Mouse (Mus musculus) layer of hippocampus, adult 2 months (tissue): ENCODE data around the gene Cbfa2t2. TPM values are rescaled to one million over a fixed set of nuclear protein-coding genes. Genes with fewer than 3 reads are reported as not detected.
"Not testable (repeated sequence)": the region's sequence is repeated elsewhere in the genome, so short reads cannot be mapped to it uniquely, and the experiment has no call there.

ENCODE experiments used
- DNase-seq, 2 experiments: peaks; one replicate each; pipeline ENCODE4 v3.0.0; 2022; ENCODE audit warnings: low spot score in 2 of 2
- H3K27ac ChIP-seq: fragments of 200-600 bp; 2 replicates; pipeline ENCODE4 v1.8.1; 2022
- H3K4me3 ChIP-seq: fragments of 200-600 bp; 2 replicates; pipeline ENCODE4 v1.8.1; 2022; ENCODE audit warnings: mild to moderate bottlenecking
- CTCF ChIP-seq: fragments of 200-600 bp; conservative IDR thresholded peaks from 2 replicates; pipeline ENCODE4 v1.8.1; 2022; ENCODE audit warnings: antibody characterized with exemption, mild to moderate bottlenecking, moderate library complexity
- total RNA-seq, 2 experiments: library from RNA; stranded (reverse); gene quantifications; 2 replicates each; pipeline ENCODE4 v1.2.3; 2021

Cbfa2t2 gene
- total RNA-seq, 2 experiments from 2014 or later, result 55.1 to 55.8 TPM

DNA sequence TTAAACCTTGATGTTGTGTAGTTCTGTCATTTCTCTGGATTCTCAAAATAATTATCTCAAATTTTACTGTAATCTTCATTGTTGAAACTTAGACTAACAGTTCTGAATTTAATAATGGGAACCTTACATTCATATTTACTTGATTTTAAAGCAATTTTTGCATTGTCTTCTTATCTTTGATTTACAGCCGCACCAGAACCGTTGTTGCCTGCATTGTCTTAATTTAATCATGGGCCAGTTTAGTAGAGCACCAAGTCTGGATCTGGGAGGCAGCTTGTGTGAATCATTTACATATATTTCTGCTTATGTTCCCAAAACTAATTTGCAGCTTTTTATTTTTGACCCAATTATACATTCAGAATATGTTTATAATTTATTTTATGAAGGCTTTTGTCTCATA, 23.0 kb downstream of the Cbfa2t2 start:
- H3K4me3 ChIP-seq, result no peak overlapping the region; the same call in 1 of the 2 replicates
- DNase-seq, result no peak
- peak overlapping the region; percentile 62 for H3K27ac ChIP-seq
- no peak for TF ChIP-seq CTCF

DNA sequence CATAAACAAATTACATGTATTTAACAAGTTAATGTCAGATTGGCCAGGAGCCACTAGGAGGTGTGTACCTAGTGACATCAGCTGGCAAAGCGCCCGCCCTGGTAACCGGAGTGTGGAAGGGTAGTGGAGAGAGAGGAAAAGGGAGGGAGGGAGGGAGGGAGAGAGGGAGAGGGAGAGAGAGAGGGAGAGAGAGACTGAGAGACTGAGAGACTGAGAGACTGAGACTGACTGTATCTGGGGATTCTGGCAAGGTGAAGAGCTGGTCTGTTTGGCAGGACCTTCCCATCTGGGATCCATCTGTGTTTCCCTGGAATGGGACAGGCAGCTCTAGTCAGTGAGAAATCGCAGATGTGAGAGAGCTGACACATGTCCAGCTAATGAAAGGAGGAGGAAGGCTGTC, 23.6 kb downstream of the Cbfa2t2 start:
- Histone ChIP-seq H3K27ac (peak overlapping the region; percentile 62), H3K4me3 (peak overlapping the region; percentile 4; the same call in 1 of the 2 replicates)
- no peak for TF ChIP-seq CTCF
- DNase-seq, result peak; percentile 72

DNA sequence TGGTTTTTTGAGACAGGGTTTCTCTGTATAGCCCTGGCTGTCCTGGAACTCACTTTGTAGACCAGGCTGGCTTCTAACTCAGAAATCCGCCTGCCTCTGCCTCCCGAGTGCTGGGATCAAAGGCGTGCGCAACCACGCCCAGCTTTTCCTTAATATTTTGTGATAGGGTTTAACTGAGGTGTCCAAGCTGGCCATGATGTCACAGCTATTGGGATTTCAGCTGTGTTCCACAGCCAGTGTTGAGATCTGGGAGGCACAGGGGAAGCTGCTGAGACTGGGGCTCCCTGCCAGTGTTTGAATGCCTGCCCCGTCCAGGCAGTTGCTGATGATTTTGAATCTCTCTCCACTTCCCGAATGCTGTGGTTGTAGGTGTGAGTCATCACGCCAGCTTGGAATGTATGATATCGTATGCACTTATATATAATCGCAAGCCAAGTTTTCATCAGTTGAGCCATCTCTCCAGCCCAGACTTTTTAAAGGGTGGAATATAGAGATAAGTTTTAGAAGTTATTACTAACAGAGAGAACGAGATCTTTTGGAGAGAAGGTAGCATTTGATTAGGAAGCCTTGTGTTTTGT, 27.4 kb downstream of the Cbfa2t2 start:
- H3K4me3 ChIP-seq, result no peak overlapping the region
- no peak for TF ChIP-seq CTCF
- H3K27ac ChIP-seq, result no peak overlapping the region; the same call in 1 of the 2 replicates
- DNase-seq, result peak in 1 of 2 experiments; percentile 18

DNA sequence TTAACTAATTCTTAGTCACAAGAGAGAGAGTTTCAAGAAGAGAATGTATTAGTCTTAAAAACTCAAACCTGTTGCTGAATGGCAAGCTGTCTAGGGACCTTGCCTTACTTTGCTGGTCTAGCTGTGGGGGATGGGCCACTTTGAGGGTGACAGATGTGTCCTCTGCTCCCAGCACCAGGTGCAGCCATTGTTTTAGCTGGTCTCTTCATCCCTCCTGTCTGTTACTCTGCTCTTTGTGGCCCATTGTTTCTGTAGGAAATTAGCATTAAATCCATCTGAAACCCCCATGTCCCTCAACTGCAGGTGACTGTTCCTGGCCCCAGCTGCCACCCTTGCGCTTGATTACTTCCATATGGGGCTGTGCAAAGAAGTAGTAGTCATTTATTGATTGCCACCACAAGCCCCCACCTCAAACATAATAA, 29.6 kb downstream of the Cbfa2t2 start:
- TF ChIP-seq CTCF, result no peak
- no peak for DNase-seq
- no peak overlapping the region for H3K27ac ChIP-seq
- H3K4me3 ChIP-seq, result no peak overlapping the region

DNA sequence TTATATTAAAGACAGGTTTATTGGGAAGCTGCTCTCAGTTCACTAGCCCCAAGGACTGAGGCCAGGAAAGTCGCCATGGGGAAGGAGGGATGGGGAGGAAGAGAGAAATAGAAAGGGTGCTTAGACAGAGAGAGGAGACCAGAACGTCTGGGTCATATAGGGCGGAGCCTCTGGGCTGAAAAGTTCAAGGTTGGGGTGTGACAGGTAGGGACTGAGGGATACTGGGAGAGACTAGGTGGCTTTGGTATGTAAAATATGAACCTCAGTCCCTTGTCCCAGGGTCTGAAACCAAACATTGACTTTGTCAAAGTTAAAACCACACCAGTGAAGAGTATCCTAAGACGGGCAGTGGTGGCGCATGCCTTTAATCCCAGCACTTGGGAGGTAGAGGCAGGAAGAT, 30.9 kb downstream of the Cbfa2t2 start:
- no peak for TF ChIP-seq CTCF
- DNase-seq, result no peak

DNA sequence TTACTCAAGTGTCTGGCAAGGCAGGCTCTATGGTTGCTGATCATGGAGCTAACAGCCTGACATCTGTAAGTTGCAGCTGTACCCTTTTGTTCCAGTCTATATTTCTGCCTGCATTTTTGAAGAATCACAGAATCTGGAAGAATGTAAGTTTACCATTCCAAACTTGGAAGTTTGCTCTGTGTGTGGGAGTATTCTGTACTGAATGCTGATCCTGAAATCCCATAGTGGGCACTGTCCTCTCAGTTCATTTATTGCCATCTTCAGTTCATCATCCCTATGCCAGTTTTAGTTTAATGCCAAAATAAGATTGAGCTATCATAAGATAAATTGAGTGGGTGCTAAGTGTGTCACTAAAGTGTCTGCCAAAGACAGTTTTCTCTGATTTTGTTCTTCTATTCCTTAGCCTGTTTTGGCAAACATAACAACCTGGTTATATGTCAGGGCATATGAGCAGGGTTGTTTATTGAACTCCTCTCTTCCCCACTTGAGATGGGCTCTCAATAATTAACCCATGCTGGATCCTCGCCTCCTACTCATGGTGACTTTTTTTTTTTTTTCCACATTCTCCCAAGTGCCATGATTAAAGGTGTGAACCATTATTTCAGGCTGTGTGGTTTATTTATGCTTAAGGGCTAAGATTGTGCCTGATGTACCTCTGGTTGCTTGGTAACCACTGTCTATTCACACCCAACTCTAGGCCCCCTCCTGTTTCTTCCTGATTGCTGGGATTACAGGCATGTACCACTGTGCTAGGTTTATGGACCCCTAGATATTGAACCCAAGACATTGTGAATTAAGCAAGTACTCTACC, 38.2 kb downstream of the Cbfa2t2 start:
- Histone ChIP-seq H3K4me3 (no peak overlapping the region), H3K27ac (no peak overlapping the region)
- TF ChIP-seq CTCF, result no peak
- DNase-seq, result no peak

More for the DNA sequence above, 30.9 kb downstream of the Cbfa2t2 start:
- Histone ChIP-seq H3K27ac (no peak overlapping the region), H3K4me3 (no peak overlapping the region)

DNA sequence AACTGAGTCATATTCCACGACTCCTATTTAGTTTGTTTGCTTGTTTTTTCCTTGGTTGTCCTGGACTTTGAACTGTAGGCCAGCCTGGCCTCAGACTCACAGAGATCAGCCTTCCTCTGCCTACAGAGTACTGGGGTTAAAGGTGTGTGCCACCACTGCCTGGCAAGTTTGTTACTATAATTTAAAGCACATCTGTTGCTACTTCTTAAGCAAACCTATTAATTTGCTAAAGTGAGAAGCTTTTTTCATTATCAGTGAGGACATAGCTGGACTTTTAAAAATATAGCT, 38.7 kb downstream of the Cbfa2t2 start:
- Histone ChIP-seq H3K4me3 (no peak overlapping the region), H3K27ac (no peak overlapping the region)
- no peak for TF ChIP-seq CTCF
- no peak for DNase-seq

DNA sequence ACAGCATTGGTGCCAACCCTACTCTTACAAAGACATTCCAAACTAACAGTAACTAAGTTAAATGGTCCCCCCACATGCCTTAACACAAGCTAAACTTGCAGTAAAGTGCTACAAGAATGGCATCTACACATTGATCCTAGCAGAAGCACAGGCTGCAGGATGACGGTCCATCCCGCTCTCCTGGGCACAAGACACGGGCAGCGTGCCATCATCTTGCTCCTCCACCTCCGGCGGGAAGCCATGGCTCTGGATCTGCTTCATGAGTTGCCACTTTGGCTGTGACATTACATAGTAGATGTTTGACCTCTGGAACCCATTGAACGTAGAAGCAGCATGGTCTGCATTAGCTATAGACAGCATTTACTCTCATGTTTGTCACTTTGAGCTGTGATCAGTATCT, 39.6 kb downstream of the Cbfa2t2 start:
- Histone ChIP-seq H3K4me3 (no peak overlapping the region), H3K27ac (no peak overlapping the region)
- no peak for TF ChIP-seq CTCF
- no peak for DNase-seq

DNA sequence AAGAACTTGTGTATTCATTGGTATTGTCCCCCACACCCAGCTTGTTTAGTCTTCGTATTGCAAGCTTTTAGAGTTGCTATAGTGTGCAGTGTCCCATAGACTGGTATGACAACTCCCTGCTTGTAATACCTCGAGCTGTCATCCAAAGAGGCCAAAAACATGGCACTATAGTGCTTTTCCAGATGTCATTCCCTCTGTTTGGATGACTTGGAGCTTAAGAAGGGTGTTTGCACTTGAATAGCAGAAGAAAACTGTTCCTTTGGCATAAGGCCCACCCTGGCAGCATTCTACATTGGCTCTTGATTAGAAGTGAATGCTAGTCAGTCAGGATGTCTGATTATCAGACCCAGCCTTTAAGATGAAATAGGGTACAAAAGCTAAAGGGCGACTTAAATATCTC, 40.7 kb downstream of the Cbfa2t2 start:
- 0 out of 2 replicates have a peak overlapping the region, but pooled peaks have one; percentile 15 for H3K27ac ChIP-seq
- TF ChIP-seq CTCF, result no peak
- H3K4me3 ChIP-seq, result no peak overlapping the region
- DNase-seq, result peak in 1 of 2 experiments; percentile 34

DNA sequence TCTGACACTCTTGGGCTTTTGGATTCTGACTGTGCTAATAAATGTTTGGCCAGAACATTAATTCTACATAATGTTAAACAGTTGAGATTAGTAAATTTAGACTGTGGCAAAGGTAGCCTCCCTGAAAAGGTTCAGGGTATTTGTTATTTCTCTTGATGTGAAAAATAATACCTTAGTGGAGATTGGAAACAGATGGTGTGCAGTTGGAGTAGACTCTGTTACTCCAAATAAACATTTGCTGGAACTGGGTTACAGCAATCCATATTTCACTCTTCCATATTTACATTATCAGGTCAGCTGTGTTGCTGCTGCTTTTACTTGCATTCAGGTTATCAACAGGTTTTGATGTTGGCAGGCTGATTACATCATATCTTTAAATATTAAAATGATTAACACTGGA, 55.5 kb downstream of the Cbfa2t2 start:
- Histone ChIP-seq H3K4me3 (no peak overlapping the region), H3K27ac (peak overlapping the region; percentile 40; the same call in 1 of the 2 replicates)
- no peak for TF ChIP-seq CTCF
- DNase-seq, result no peak

DNA sequence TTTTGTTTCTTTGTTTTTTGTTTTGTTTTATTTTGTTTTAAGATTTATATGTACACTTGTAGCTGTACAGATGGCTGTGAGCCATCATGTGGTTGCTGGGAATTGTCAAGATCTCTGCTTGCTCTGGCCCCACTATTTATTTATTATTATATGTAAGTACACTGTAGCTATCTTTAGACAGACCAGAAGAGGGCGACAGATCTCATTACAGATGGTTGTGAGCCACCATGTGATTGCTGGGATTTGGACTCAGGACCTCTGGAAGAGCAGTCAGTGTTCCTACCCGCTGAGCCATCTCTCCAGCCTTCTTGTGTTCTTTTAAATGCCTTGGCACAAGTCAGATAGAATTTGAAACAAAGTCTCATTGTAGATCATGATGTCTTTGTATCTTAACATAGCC, 57.3 kb downstream of the Cbfa2t2 start:
- H3K4me3 ChIP-seq, H3K27ac ChIP-seq, DNase-seq: not testable (repeated sequence)
- peak; percentile 57 for TF ChIP-seq CTCF

DNA sequence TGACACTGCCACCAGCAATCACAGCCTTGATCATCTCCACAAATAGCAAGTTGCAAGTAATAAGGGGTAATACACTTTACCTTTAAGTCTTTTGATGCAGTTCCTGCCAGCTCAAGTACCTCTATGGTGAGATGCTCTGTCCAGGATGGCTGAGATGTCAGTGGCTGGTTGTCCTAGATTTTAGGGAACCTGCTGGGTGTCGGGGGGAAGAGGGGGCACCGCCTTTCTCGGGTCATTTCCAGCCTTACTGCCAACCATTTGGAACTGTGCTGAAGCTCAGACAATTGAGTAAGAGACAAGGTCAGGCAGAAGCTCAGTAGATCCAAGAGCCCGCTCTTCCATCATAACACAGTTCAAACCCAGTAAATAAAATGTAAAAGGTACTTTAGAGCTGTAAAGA, 58.7 kb downstream of the Cbfa2t2 start:
- Histone ChIP-seq H3K4me3 (no peak overlapping the region), H3K27ac (no peak overlapping the region)
- TF ChIP-seq CTCF, result no peak
- no peak for DNase-seq

DNA sequence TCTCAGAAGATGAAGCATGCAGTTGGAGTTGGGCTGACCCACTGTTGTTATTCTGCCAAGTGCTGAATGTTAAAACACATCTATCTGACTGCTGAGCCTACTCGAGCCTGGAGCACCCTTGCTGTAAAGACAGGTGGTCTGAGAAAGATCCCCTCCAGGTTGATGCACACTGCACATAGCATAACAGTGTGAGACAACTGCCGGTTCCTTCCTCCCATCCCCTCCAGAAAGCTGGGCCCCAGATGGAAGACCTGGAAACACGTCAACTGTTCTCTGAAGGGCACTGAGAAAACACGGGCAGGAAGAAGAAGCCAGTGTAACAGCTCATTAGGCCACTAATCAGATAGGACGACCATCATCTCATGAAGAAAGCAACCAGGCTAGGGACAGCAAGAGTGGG, 62.3 kb downstream of the Cbfa2t2 start:
- Histone ChIP-seq H3K27ac (peak overlapping the region; percentile 2; the same call in 1 of the 2 replicates), H3K4me3 (no peak overlapping the region)
- TF ChIP-seq CTCF, result no peak
- DNase-seq, result no peak

DNA sequence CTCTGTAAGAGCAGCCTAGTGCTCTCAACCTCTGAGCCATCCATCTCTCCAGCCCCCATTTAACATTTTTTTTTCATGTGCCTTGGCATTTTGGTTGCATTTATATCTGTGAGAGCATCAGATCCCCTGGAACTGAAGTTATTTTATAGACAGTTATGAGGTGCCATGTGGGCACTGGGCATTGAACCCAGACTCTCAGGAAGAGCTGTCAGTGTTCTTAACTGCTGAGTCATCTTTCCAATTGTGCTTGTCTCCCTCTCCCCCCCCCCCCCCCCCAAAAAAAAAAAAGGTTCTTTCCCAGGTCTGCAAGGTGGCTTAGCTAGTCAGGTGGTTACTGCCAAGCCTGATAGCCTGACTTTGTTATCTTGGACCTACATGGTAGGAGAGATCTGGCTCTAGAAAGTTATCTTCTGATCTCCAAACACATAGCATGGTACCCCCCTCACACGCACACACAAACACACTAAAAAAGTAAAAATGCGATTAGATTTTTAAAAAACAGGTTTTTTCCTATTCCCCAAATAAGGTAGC, 63.5 kb downstream of the Cbfa2t2 start:
- no peak overlapping the region for H3K4me3 ChIP-seq
- DNase-seq, result no peak
- H3K27ac ChIP-seq, result no peak overlapping the region
- no peak for TF ChIP-seq CTCF
